Mouse (Mus musculus) small intestine, adult 2 months (tissue): ENCODE results near the gene Icam1.

Experiments used
- CTCF ChIP-seq: fragments of 200-500 bp; IDR thresholded peaks from 2 replicates; pipeline ENCODE4 v1.5.1; 2012; ENCODE audit warnings: low read depth, mild to moderate bottlenecking, control low read depth, inconsistent platforms, low read length, moderate library complexity, mixed read lengths; ENCODE audit not compliant: insufficient replicate concordance, insufficient read length; ENCODE audit errors: extremely low read depth
- POLR2A ChIP-seq: fragments of 200-500 bp; IDR thresholded peaks from 2 replicates; pipeline ENCODE4 v1.6.1; 2012; ENCODE audit warnings: low read depth, mild to moderate bottlenecking, control low read depth, inconsistent platforms, low read length, moderate library complexity

GRCm38 (mm10) chr9:21073044-21073840 lies 57.5 kb downstream of the Icam1 start, which contains the start of the genes Gm49373 and Fdx1l:
- TF ChIP-seq POLR2A (peak; percentile 30; the same call in 1 of the 2 replicates), CTCF (no peak)
